Mouse (Mus musculus) CH12F3 (cell line): ENCODE data around the gene Ccdc106.

Source experiments
- in situ Hi-C: fragments of 300-500 bp; cut with MboI; formaldehyde crosslinking; loops from 2 replicates; pipeline ENCODE4 v1.14.3; 2020; ENCODE audit warnings: low sequenced_read_pairs

The Ccdc106 gene

DNA sequence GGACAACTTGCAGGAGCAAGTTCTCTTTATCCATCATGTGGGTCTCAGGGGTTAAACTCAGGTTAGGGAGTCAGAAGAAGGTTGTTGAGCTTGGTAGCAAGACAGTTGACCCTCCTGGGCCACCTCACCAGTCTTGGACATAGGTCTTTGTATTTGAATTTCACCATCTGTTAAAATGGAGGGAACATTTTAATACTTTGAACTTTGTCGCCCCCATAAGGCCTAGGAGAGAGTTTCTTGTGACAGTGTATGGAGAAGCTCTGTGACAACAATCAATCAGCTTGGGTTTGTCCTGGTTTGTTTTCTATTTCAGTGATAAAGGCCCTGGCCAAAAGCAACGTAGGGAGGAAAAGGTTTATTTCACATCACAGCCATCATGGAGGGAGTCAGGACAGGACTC lies 27.0 kb downstream of the Ccdc106 start:
- in situ Hi-C loops, result loop anchor here (5.0 kb wide), 1 partner anchor 105 kb away; no protein-coding TSS in a partner anchor

DNA sequence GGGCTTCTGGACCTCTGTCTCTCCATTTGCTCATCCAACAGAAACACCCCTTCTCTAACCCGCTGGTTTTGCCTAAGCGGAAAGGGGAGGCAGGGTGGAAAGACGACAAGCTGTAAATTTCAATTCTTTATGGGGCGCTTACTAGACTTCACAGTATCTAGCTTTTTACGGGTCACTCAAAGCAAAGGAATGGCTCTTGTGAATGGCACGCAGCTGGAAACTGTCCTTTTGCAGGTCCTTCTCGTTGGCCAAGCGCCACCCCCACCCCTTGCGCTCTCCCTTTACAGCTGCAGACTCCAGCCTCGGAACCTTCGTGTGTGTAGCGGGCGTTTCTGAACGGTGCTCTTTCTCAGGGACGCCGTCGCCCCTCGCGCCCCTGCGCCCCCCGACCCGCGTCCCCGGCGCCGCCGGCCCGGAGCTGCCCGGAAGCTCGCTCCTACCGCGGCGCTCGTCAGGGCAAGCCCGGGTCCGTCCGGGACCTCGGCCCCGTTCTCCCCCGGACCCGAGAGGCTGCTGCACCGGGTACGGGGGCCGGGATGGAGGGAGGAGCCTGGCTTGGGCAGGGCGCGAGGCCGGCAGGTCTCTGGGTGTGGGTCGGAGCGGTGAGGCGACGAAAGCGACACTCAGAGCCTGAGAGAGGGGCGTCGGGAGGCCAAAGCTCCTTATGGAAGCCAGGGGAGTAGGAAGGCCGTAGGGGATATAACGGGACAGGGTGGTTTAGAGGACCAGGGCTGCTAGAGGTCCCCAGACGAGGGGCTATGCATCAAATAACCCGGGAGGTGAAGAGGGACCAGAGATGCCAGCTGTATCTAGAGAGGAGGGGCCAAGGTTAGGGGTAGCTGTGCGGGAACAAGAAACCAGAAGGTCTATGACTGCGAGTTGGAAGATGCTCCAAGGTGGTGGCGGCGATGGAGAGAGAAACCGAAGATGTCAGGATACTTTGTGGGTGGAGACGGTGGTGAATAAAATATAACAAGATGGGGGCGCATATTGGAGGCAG lies 31.1 kb downstream of the Ccdc106 start, which contains the start of gene Zfp580:
TSS of gene Zfp580 (plus strand) at position 346 of the 1,000 bp plus-strand sequence.
- in situ Hi-C loops, result no loop called here

DNA sequence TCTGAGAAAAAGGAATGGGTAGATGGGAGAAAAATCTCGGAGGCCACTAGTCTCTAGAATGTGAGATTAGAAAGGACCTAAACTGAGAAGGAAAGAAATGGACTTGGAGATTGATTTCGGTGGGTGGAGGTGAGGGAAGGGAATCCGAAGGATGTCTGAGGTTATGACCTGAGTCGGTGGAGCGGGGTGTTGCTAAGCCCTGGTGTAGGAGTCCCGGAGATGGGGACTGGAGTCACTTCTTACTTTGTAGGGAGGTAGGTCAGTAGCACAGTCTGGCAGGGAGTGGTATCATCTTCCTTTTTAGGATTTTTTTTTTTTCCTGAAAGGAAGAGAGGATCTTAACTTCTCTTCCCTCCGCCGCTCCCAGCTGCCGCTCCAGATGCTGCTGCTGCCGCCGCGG lies 32.1 kb downstream of the Ccdc106 start:
- in situ Hi-C loops, result no loop called here

DNA sequence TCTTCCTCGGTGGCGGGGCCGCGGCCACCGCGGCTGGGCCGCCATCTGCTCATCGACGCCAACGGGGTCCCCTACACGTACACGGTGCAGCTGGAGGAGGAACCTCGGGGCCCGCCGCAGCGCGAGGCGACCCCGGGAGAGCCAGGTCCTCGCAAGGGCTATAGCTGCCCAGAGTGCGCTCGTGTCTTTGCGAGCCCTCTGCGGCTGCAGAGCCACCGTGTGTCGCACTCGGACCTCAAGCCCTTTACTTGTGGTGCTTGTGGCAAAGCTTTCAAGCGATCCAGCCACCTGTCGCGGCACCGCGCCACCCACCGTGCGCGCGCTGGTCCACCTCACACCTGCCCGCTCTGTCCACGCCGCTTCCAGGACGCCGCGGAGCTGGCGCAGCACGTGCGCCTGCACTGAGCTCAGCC lies 32.6 kb downstream of the Ccdc106 start:
- in situ Hi-C loops, result no loop called here

DNA sequence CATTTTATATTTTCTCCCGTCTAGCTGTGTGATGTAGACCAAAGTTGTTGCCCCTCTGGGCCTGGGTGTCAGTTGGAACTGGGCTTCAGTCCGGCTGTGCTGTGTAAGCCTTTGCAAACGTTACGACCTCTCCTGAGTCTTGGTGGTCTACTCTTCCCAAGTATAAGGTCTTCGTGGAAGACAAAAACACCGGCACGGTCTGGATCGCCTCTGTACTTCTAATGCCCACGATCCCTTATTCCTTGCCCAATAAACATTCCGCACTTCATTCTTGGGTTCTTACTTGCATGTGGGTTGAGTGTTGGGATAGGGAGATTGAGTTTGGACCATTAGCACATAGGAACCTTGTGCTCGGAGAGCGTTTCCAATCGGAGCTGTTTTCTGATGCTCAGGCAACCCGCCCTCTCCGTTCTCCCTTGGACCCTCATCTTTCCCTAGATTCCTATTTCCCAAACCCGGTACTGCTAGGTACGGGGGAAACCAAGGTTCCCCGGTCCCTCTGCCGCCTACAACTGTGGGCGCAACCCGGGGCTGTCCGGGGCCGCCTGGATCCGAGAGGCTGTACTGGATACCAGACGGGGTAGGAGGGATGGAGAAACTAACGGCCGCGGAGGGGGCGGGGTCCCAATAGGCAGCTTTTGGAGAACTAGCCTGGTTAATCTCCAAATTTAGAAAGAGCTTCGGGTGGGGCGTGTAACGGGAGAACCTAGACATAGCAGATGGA lies 33.3 kb downstream of the Ccdc106 start:
- in situ Hi-C loops, result no loop called here

DNA sequence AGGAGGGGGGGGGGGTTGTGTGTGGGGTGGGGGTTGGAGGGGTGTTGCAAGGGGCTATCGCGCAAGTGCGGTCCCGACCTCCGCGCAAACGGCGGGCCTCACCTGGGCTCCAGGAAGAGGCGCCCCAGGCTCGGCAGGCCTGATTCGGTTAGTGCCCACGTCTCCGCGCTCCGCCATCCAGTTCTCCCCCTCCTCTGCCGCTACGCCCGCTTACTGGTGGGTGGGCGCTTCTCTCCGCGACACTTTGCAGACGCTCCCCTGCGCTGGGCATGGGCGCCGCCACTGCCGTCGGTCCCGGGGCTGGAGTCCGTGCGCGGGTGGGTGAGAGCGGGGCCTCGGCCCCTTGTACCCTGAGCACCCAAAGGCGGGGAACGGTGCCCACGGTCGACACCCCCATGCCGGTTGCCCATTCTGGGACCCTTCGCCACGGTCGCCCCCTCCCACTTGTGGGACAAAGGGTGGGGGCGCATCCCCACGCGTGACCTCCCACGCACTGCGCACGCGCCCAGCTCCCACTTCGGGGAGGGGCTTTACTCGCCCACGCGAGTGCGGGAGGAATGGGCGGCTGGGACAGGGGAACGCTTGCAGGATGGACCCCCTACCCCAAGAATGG lies 36.4 kb downstream of the Ccdc106 start:
- in situ Hi-C loops, result no loop called here

DNA sequence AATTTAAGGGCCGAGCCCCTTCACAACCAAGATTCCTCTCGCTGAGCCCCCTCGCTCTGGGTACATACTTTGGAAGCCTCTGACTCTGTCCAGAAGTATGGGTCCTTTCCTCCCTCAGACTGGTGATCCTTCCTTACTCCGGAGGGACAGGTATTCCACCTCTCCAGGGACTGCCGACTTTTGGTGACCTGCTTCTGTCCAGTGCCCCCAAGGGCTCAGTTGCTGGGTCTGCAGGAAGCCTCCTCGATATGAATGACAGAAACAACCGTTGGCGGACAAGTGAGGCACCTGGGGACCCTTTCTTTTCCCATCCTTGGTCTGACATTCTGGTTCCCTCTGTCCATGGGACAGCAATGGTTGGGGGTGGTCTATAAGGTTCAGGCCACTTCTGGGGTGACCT lies 37.0 kb downstream of the Ccdc106 start:
- in situ Hi-C loops, result no loop called here

DNA sequence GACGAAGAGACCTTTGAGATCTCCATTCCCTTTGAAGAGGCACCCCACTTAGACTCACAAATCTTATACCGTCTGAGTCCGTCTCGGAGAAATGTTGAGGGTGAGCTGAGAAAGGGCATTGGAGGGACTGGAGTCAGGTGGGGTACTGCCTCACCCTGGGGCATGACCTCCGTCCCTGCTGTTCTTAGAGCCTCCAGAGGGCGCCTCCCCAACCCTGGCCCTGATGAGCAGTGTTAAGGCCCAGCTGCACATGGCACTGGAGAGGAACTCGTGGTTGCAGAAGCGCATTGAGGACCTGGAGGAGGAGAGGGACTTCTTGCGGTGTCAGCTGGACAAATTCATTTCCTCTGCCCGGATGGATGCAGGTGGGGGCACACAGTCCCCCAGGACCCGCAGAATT lies 37.5 kb downstream of the Ccdc106 start:
- in situ Hi-C loops, result no loop called here

DNA sequence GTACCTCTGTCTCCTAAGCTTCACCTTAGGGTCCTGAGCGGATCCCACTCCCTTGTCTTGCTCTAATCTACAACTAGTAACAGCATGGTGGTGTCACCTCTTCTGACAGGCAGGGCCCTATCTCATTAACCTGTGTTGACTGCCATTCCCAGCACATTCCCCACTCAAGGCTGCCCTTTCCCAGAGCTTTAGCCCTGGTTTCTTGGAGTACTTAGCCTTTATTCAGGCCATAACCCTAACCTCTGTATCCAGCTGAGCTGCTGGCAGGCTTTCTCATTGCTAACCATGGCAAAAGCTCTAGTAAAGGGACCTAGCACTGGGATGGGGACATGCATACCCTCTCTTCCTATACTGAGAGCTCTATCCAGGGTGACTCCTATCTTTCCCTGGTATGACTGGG lies 38.3 kb downstream of the Ccdc106 start:
- in situ Hi-C loops, result no loop called here

DNA sequence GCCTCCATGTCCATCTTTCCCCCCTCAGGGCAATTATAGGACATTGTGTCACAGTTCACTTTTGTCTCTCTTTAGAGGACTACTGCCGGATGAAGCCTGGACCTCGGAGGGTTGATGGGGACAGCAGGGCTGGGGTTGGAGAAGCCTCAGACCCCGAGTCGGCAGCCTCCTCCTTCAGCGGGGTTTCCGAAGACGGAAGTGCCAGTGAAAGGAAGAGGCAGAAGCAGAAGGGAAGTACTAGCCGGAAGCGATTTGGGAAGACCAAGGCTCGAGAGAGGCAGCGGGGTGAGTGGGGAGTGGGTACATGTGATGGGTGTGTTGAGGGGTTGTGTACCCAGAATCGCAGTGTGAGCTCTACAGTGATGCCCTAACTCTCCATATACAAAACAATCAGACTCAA lies 39.1 kb downstream of the Ccdc106 start:
- in situ Hi-C loops, result no loop called here

DNA sequence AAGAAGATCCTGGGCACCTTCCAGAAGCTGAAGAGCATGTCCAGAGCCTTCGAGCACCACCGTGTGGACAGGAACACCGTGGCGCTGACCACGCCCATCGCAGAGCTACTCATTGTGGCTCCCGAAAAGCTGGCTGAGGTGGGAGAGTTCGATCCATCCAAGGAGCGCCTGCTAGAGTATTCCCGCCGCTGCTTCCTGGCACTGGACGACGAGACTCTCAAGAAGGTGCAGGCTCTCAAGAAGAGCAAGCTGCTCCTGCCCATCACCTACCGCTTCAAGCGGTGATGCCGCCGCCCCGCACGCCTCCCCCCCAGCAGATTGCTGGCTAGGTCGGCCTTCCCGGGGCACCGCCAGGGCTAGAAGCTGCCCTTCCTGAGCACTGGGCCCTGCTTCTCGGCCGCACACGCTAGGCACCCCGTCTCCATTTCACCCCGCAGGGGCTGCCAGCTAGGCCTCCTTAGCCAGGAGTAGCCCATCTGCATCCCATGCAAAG lies 39.9 kb downstream of the Ccdc106 start:
- in situ Hi-C loops, result no loop called here

DNA sequence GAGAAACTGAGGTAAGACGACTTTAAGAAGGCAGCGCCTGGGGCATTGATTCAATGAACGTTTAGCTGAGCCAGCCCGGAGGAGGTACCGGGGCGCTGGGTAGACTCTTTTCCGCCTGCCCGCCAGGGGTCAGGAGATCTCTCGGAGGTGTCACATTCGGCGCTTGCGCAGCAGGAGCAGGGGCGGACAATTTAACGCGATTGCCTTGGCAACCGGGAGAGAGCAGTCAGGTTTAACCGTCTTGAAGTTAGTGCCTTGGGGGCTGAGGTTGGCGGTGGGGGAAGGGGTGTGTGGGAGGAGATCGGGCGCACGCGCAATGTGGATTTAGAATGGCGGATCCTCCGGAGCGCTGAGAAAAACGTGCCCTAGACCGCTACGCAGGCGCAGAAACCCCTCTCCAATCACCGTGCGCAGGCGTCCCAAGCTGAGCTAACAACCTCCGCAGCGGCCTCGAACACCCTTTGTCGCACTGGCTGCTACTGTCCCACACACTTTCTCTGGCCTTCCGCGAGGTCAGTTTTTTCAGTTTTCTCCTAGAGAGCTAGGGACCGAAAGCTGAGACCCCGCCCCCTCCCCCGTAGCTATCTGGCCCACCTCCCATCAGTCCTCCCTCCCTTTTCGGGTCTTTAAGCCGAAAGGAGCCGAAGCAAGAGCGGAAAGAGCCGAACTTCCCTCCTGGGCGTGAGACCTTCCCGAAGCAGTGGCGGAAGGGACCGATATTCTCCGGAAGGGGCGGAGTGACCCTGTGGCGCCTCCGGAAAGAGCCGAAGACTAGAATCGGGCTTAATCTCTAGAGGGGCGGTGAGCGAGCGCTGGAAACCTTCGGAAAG lies 40.8 kb downstream of the Ccdc106 start:
- in situ Hi-C loops, result no loop called here

DNA sequence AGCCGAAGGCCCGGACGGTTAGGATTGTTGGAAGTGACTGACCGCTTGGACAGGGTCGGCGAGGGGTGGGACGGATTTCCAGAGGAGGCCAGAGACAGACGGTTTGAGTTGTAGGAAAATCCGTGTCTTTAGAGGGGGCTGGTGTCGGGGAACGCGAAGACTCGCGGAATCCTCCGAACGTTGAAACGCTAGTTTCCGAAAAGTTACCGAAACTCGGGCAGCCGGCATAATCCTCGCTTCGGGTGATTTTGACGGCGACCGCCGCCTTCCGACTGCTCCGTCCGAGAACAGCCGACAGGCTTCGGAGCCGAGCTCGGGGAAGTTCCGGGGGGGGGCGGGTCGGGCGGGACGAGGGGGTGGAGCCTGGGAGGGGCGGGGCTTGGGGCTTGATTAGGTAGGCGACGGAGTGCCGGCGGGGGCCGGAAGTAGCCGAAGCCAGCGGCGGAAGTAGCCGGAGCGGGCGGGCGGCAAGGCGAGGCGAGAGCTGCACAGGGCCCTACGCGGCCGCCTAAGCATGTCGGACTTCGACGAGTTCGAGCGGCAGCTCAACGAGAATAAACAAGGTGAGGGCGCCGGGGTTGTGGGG lies 41.5 kb downstream of the Ccdc106 start, which contains the start of gene U2af2:
TSS of gene U2af2 (plus strand) at position 370 of the 586 bp plus-strand sequence.
- in situ Hi-C loops, result no loop called here

DNA sequence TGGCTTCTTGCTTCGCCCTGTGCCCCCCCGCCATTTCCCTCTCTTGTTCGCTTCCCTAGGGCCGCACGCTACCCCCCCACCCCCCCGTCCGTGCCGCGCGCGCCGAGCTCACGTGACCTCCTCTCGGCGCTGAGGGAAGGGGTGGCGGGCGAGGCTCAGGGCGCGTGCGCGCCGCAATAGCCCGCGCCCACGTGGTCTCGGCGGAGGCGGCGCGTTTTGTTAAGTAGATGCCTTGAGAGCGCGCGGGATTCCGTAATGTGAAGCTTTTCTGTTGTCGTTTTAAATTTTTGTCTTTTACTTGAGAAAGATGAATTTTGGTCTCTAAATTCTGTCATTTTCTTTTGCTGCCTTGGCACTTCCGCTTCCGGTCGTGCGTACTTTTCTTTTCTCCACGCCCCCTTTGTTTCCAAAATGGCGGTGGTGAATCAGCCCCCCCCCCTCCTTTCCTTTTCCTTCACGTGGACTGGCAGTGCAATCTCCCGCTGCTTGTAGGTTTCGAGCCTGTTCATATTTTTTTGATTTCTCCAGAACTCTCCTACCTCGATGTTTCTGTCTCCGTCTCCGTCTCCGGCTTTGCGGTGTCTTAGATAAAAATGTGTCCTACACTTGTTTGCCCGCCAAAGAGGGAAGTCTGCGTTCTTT lies 42.1 kb downstream of the Ccdc106 start:
- in situ Hi-C loops, result no loop called here

DNA sequence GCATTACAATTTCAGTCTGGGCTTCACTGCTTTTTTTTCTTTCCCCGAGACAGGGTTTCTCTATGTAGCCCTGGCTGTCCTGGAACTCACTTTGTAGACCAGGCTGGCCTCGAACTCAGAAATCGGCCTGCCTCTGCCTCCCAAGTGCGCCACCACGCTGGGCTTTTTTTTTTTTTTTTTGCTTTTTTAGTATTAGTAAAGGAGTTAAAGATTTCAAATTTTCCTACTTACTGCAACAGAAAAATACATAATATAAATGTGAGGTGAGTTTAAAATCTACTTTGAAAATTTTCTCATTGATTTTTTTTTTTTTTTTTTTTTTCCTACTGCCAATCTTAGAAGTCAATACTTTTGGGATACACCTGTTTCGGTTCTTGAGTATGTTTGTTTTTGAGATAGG lies 44.5 kb downstream of the Ccdc106 start:
- in situ Hi-C loops, result no loop called here

DNA sequence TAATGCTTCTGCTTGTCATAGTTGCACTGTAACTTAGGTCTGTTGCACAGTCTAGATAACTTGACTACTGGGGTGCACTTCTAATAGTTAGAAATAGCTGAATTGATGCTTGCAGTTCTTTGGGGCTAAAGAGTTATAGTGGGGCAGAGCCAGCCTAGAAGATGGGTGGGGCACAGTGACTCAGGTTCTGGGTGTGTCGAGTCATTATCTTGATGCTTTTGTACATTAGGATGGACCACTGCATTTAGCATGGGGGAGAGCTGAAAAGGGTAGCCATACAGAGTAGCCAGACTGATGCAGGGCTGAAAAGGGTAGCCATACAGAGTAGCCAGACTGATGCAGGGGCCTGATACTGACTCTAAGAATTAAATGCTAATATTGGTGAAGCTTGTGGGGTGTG lies 53.2 kb downstream of the Ccdc106 start:
- in situ Hi-C loops, result no loop called here

DNA sequence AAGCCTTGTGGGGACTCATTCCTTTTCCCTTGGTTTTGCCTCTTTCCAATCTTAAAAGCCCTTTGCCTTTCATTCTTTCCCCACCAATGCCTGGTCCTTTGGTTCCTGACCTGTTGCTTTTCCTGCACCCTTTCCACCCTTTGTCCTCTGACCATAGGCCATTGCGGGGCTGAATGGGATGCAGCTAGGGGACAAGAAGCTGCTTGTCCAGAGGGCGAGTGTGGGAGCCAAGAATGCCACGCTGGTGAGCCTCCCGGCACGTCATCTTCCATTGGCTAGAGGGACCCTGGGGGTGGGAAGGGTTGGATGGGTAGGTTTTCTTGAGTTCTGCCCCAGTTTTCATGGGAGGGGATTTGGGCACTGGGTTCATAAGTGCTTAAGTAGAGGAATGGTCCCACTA lies 54.6 kb downstream of the Ccdc106 start:
- in situ Hi-C loops, result no loop called here

DNA sequence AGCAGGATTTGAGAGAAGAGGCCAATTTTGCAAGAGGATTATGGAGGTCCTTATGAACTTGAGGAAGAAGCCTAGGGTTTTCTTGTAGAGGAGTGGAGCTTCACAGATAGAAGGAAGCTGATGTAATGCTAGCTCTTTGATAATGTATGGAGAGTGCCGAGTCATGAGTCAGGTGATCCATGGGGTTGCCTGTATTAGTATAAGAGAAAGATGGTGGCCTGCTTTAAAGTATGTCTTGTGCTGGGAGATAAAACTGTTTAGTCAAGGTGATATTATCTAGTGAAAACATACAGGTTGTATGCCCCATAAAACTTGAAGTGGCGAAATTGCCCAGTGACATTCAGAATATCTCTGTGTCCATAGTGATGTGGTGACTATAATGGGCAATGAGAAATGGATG lies 56.6 kb downstream of the Ccdc106 start:
- in situ Hi-C loops, result no loop called here

DNA sequence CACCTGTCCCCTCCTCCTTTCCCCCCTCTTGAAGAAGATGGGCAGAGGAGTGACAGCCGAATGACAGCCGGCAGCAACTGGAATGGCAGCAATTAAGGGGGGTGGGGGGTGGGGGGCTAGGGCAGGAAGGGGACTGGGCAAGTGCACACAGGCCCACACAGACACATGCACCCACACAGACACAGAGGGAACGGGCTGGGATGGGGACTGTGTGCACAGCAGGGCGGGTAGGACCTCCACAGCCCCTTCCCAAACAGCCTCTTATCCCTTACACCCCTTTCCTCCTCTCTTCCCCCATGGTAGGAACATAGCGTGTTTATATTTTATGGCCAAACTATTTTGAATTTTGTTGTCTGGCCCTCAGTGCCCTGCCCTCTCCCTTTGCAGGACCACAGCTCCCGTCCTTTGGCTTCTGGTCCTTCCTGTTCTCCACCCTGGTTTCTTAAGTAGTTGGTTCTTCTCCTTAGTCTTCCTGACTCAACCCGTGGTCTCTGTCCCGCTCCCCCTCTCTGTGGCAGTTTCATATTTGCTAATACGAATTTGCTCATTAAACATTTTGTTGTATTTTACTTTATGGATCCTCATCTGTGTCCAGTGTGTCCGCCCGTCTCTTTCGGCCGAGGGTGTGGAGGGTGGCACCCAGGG lies 59.1 kb downstream of the Ccdc106 start:
- in situ Hi-C loops, result loop anchor here (5.0 kb wide), 1 partner anchor 48 kb away; the partner anchor contains the start of gene Rasl2-9
